Mouse (Mus musculus) forebrain, embryonic 14.5 days (tissue): ENCODE results near the gene Mgmt. TPM values are rescaled to one million over a fixed set of nuclear protein-coding genes. Genes with fewer than 3 reads are reported as not detected.

Experiments
- ATAC-seq: fragments of 200-750 bp; cut with Nextera tagmentation; 2 replicates; pipeline ENCODE4 v1.8.0; 2017; ENCODE audit warnings: mild to moderate bottlenecking, moderate library complexity
- DNase-seq: peaks from one replicate; pipeline ENCODE4 v3.0.0-alpha.2; 2015; ENCODE audit warnings: low spot score
- H3K27ac ChIP-seq: fragments of 300-500 bp; sonication (generic); 2 replicates; pipeline ENCODE4 v1.5.1; 2014; ENCODE audit warnings: low read depth, mild to moderate bottlenecking, control low read depth, low read length, moderate library complexity
- H3K27me3 ChIP-seq: fragments of 300-500 bp; sonication (generic); replicated peaks from 2 replicates; pipeline ENCODE4 v1.6.1; 2014; ENCODE audit warnings: low read length, control low read depth, mixed read lengths; ENCODE audit not compliant: control insufficient read depth, insufficient read depth
- H3K36me3 ChIP-seq: fragments of 300-500 bp; sonication (generic); 2 replicates; pipeline ENCODE4 v1.6.1; 2014; ENCODE audit warnings: low read length, control low read depth; ENCODE audit not compliant: control insufficient read depth, insufficient read depth
- H3K4me1 ChIP-seq: fragments of 300-500 bp; sonication (generic); 2 replicates; pipeline ENCODE4 v1.6.1; 2014; ENCODE audit warnings: antibody characterized with exemption, low read length, control low read depth; ENCODE audit not compliant: control insufficient read depth, insufficient read depth
- H3K4me2 ChIP-seq: fragments of 300-500 bp; sonication (generic); 2 replicates; pipeline ENCODE4 v1.6.1; 2014; ENCODE audit warnings: mild to moderate bottlenecking, control low read depth, low read length
- H3K4me3 ChIP-seq: fragments of 300-500 bp; sonication (generic); 2 replicates; pipeline ENCODE4 v1.5.1; 2014; ENCODE audit warnings: low read depth, low read length, control low read depth
- H3K9ac ChIP-seq: fragments of 300-500 bp; sonication (generic); 2 replicates; pipeline ENCODE4 v1.6.1; 2014; ENCODE audit warnings: mild to moderate bottlenecking, low read length, control low read depth, moderate library complexity
- H3K9me3 ChIP-seq: fragments of 300-500 bp; sonication (generic); replicated peaks from 2 replicates; pipeline ENCODE4 v1.6.1; 2016; ENCODE audit warnings: low read length, control low read depth, mixed read lengths; ENCODE audit not compliant: control insufficient read depth
- WGBS: fragments of 180-500 bp; shearing (Covaris S2); extraction: QIAGEN DNeasy Blood & Tissue Kit; methylation state at CpG from one replicate; pipeline ENCODE4 v1.1.7; 2014; 5-methylcytosine and 5-hydroxymethylcytosine counted together
- polyA plus RNA-seq: library from polyadenylated mRNA; unstranded; fragments of >200 nt; fragmentation: Nextera tagmentation; extraction: Ambion mirVana; gene quantifications from 2 replicates; pipeline ENCODE4 v1.2.1, GENCODE M21; 2014

Gene Mgmt
- polyA plus RNA-seq, 1 experiment from 2014 or later: 1.6 TPM

DNA sequence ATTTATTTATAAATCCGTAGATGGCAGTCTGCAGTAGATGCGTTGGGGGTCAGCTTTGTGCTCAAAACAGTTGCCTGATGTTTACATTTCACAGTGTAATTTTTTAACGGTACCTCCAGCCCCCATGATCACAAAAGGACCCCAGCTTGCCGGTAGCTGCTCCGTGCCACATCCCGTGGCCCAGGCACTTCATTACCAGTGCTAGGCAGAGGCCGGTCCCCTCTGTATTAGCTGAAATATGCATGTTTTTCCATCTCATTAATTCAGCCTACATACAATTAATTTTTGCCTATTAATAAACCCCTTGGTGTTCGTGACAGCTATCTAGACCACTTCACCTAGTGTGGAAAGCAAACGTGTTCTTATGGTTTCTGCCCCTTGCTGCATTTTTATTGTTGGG is 169.8 kb downstream of the Mgmt start:
- no peak overlapping the region for H3K9ac ChIP-seq
- WGBS: 77% methylated on average over 9 of the region's 9 CpGs
- ATAC-seq: no peak
- H3K27me3 ChIP-seq: no peaks in the 10 kb centered on the region
- no peak for DNase-seq
- H3K4me3 ChIP-seq: no peak overlapping the region
- no peaks in the 10 kb centered on the region for H3K36me3 ChIP-seq
- no peak overlapping the region for H3K27ac ChIP-seq
- no peaks in the 10 kb centered on the region for H3K4me1 ChIP-seq
- H3K4me2 ChIP-seq: no peak overlapping the region
- no peaks in the 10 kb centered on the region for H3K9me3 ChIP-seq

DNA sequence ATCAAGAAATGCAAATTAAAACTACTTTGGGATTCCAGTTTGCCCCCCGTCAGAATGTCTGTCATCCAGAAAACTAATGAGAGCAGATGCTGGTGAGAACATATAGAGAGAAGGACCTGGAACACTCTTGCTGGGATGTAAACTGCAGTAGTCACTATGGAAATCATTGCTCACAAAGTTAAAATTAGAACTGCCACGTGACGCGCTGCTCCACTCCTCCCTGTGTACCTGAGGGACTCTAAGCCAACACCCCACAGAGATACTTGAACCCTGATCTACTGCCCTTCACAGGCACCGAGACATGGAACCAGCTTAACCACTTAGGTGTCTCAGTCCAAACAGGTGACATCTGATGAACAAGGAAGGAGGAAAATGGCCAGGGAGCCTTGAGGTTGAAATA is 171.0 kb downstream of the Mgmt start:
- no peaks in the 10 kb centered on the region for H3K9me3 ChIP-seq
- no peak overlapping the region for H3K9ac ChIP-seq
- H3K4me2 ChIP-seq: no peak overlapping the region
- no peaks in the 10 kb centered on the region for H3K27me3 ChIP-seq
- H3K4me3 ChIP-seq: no peak overlapping the region
- no peaks in the 10 kb centered on the region for H3K36me3 ChIP-seq
- 85% methylated on average over 5 of the region's 5 CpGs for WGBS
- ATAC-seq (no peak), DNase-seq (no peak)
- H3K4me1 ChIP-seq: no peaks in the 10 kb centered on the region
- no peak overlapping the region for H3K27ac ChIP-seq

DNA sequence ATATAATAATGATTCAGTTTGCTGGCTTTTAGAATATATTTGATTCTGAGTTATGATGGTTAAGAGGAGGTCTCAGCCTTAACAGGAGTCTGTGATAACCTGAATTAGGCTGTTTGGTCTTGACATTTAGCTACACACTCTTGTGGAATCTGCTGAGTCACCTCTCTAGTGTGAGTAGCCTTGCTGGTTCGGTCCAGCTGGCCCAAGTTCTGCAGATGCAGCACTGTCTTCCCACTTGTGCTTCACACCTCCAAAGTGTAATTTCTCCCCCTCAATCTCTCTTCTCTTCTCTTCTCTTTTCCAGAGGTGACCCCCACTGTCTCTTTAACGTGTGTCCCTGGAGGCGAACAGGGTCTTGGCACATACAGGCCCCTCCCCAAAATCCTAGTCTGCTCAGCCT is 171.8 kb downstream of the Mgmt start:
- no peaks in the 10 kb centered on the region for H3K9me3 ChIP-seq
- H3K27ac ChIP-seq: no peak overlapping the region
- 82% methylated on average over 3 of the region's 3 CpGs for WGBS
- H3K27me3 ChIP-seq: no peaks in the 10 kb centered on the region
- no peak overlapping the region for H3K4me3 ChIP-seq
- no peaks in the 10 kb centered on the region for H3K4me1 ChIP-seq
- H3K4me2 ChIP-seq: no peak overlapping the region
- DNase-seq (no peak), ATAC-seq (no peak)
- no peak overlapping the region for H3K9ac ChIP-seq
- no peaks in the 10 kb centered on the region for H3K36me3 ChIP-seq

DNA sequence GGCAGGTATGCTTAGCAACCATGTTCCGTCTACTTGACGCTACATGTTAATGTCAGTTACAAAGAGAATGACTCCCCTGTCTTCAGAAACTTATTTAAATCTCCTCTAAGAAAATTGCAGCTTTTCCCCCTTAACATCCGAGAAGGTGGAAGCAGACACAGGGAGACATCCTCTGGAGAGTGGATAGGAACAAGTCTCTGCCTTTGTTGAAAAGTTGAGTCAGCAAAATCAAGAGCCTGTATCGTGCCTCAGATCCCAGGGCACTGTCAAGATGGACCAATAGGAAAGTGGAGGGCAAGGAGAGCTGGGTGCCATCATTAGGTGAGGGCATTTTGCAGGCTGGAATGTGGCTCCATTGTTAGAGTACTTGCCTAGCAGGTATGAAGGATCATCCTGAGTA is 172.6 kb downstream of the Mgmt start:
- 88% methylated on average over 4 of the region's 4 CpGs for WGBS
- Histone ChIP-seq H3K4me2 (no peak overlapping the region), H3K27me3 (no peaks in the 10 kb centered on the region), H3K4me3 (no peak overlapping the region), H3K27ac (no peak overlapping the region), H3K9me3 (no peaks in the 10 kb centered on the region), H3K9ac (no peak overlapping the region), H3K36me3 (no peaks in the 10 kb centered on the region), H3K4me1 (no peaks in the 10 kb centered on the region)
- ATAC-seq (no peak), DNase-seq (no peak)

DNA sequence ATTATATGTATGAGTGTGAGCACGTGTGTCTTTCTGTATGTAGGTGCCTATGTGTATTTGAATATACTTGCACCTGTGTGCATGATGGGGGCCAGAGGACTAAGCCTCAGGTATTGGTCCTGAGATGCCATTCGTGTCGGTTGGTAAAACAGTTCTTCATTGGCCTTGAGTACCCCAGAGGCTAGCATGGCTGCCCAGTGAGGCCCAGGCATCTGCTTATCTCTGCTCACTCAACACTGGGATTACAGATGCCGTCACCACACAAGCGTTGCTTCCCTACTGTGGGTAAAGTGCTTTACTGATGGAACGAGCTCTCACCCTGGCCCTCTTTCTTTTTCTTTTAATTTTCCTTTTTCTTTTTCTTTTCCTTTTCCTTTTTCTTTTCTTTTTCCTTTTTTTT is 173.3 kb downstream of the Mgmt start:
- Histone ChIP-seq H3K9ac (no peak overlapping the region), H3K4me1 (no peaks in the 10 kb centered on the region), H3K27ac (no peak overlapping the region), H3K27me3 (no peaks in the 10 kb centered on the region), H3K9me3 (no peaks in the 10 kb centered on the region), H3K4me3 (no peak overlapping the region), H3K36me3 (no peaks in the 10 kb centered on the region), H3K4me2 (no peak overlapping the region)
- ATAC-seq (no peak), DNase-seq (no peak)
- 88% methylated on average over 6 of the region's 6 CpGs for WGBS

DNA sequence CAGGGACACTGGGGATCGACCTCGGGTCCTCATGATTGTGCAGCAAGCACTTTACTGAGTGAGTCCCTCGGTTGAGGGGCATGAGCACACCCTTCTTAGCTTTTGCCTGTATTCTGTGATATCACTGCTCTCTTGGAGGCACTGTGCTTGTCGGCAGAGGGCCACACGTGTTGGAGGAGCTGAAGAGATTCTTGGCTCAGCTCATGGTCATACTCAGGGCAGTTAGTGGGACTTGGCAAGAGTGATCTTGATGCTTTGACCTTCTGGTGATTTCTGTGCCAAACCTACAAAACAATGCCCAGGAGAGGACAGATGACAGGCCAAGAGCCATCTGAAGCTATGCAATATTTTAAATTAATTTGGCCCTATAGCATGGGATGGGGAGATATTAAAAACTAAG is 174.4 kb downstream of the Mgmt start:
- no peaks in the 10 kb centered on the region for H3K4me1 ChIP-seq
- ATAC-seq (no peak), DNase-seq (no peak)
- no peak overlapping the region for H3K4me3 ChIP-seq
- H3K9me3 ChIP-seq: no peaks in the 10 kb centered on the region
- no peak overlapping the region for H3K27ac ChIP-seq
- no peak overlapping the region for H3K9ac ChIP-seq
- WGBS: 90% methylated on average over 5 of the region's 5 CpGs
- H3K36me3 ChIP-seq: no peaks in the 10 kb centered on the region
- H3K27me3 ChIP-seq: no peaks in the 10 kb centered on the region
- H3K4me2 ChIP-seq: no peak overlapping the region

DNA sequence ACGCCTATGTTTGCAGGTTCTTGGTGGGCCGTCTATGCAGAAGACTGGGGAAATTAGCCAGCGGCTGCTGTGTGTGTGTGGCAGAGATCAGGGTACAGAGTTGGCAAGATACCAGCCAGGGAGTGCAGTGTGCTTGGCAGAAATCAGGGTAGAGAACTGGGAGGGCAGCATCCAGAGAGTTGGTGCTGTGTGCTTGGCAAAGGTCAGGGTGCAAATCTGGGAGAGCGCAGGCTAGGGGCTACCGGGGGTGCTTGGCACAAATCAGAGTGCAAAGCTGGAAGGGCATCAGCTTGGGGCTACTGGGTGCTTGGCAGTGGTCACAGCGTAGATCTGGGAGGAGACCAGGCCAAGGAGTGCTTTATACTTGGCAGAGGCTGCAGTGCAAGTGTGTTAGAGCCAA is 175.4 kb downstream of the Mgmt start:
- DNase-seq (no peak), ATAC-seq (no peak)
- Histone ChIP-seq H3K9ac (no peak overlapping the region), H3K4me3 (no peak overlapping the region), H3K27ac (no peak overlapping the region), H3K4me1 (no peaks in the 10 kb centered on the region), H3K4me2 (no peak overlapping the region), H3K27me3 (no peaks in the 10 kb centered on the region), H3K36me3 (no peaks in the 10 kb centered on the region), H3K9me3 (no peaks in the 10 kb centered on the region)
- WGBS: 82% methylated on average over 6 of the region's 6 CpGs

DNA sequence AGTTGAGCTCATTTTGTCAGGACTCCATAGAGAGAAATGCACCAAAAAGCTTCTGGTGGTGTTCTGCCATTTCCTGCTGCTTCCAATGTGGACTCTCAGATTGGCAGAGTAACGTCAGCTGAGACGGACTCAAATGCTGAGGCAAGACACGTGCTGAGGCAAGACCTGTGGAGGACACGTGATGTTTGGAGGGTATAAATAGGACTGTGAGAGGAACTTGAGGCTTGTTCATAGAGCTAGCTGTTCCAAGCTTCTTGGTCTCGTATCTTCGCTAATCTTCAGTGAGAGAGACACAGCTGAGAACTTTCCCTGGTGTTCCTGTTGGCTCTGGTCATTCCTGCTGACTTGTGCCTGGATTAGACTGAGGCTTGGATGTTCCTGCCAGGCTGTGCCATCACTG is 176.9 kb downstream of the Mgmt start:
- Histone ChIP-seq H3K4me2 (no peak overlapping the region), H3K4me3 (no peak overlapping the region), H3K27me3 (no peaks in the 10 kb centered on the region), H3K4me1 (no peaks in the 10 kb centered on the region), H3K36me3 (no peaks in the 10 kb centered on the region), H3K9me3 (no peaks in the 10 kb centered on the region), H3K27ac (no peak overlapping the region), H3K9ac (no peak overlapping the region)
- WGBS: 85% methylated on average over 6 of the region's 6 CpGs
- DNase-seq (no peak), ATAC-seq (no peak)

DNA sequence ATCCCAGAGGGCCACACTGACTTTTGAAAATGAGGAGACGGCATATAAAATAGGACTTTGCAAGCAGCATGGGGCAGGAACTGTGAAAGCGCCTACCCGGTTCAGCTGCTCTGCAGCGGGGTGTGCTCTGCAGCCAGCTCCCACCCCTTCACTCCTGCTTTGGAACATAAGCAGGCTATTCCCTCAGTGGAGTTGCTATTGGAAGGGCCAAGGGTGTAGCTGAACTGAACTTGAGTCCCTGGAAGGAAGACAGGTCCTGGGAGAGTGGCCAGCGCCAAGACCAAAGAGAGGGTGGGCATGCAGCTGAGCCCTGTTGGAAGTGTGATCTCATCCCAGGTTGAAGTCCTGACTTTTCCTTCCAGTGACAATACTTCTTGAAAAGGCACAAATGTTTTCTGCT is 179.5 kb downstream of the Mgmt start:
- H3K36me3 ChIP-seq: no peaks in the 10 kb centered on the region
- WGBS: 79% methylated on average over 5 of the region's 5 CpGs
- no peak for ATAC-seq
- H3K9ac ChIP-seq: no peak overlapping the region
- H3K4me1 ChIP-seq: no peaks in the 10 kb centered on the region
- DNase-seq: no peak
- no peaks in the 10 kb centered on the region for H3K9me3 ChIP-seq
- no peak overlapping the region for H3K4me3 ChIP-seq
- H3K27me3 ChIP-seq: no peaks in the 10 kb centered on the region
- no peak overlapping the region for H3K4me2 ChIP-seq
- H3K27ac ChIP-seq: no peak overlapping the region

DNA sequence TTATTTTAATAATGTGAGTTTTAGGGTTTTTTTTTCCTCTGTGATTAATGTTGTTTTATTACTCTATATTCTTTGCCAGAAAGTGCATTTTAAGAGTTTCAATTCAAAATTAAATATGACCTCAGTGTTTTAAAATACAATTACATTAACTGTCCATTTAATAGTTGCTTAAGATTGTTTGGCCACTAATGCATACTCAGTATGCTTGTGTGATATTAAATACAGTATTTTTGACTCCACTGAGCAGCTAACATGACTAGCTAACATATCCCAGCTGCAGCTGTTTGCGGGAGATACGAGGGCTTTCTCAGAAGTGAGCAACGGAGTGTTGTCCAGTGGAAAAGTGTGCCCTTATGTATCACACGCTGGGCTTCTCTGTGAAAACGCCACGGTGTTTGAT is 179.9 kb downstream of the Mgmt start:
- no peak for ATAC-seq
- 86% methylated on average over 6 of the region's 6 CpGs for WGBS

More for the DNA sequence above, 179.9 kb downstream of the Mgmt start:
- no peaks in the 10 kb centered on the region for H3K9me3 ChIP-seq
- H3K4me3 ChIP-seq: no peak overlapping the region
- no peaks in the 10 kb centered on the region for H3K36me3 ChIP-seq
- no peak for DNase-seq
- no peaks in the 10 kb centered on the region for H3K4me1 ChIP-seq
- no peak overlapping the region for H3K27ac ChIP-seq
- H3K4me2 ChIP-seq: no peak overlapping the region
- H3K27me3 ChIP-seq: no peaks in the 10 kb centered on the region
- H3K9ac ChIP-seq: no peak overlapping the region
